Mouse (Mus musculus): ENCODE measurements at regions not wholly inside any gene's neighbourhood (a gene's known extent, or its start where the extent isn't known, plus 50 kb on each side); places are given as distances from the start of the nearest gene placed in this dataset.

- in situ Hi-C loops (cut with MseI, MboI) = no loop called here
These were observed 66.0 kb upstream of the Fat4 start for GRCm38 (mm10) chr3:38820787-38821186.

DNA sequence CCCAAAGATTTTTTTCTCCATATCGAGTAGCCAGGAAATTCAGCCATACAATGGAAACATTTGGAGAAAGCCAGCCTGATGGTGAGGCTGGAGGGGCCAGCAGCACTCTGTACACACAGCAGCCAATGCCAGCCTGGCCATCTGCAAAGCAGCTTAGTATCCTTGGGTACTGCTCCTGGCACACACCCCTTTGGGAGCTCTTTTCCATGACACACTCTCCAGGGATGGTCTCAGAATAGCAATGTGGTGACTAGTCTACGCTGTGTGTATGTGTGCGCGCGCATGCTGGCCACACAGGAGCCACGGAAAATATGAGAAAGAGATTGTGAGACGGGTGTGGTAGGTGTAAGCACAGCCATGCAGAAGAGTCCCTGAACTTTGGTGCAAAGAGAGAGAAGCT is 66.4 kb upstream of the Fat4 start:
- in situ Hi-C loops (cut with MseI, MboI) = no loop called here

- in situ Hi-C loops (cut with MseI, MboI) = no loop called here
These were observed 69.1 kb upstream of the Fat4 start for GRCm38 (mm10) chr3:38817651-38818050.

GRCm38 (mm10) chr3:38812457-38812856 is 74.3 kb upstream of the Fat4 start:
- in situ Hi-C loops (cut with MseI, MboI) = no loop called here

- in situ Hi-C loops (cut with MseI, MboI) = no loop called here
These were observed 75.1 kb upstream of the Fat4 start for GRCm38 (mm10) chr3:38811635-38812034.

DNA sequence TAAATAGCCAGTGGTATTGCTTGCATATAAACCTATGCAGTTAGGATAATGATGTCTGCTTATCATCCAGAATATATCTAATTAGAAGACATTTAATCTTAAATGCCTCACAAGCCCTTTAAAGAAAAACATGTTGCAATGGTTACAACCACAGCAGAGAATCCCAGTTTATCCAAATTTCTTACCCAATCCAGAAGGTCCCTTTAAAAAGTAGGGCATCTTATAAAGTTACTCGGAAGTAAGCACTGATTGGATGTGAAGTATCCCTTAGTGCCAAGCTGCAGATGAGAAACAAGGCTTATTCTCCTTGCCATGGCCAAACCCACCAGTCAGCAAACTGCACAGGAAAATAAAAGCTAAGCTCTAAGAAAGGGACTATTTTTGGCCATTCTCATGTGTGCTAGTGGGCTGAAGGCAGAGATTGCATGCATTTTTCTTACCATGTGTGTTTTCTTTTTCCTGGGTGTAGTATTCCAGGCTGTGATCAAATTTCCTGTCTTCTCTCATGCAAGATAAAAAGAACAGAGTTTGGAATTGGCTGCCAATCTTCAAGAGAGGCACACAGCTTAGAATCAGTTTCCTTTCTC is 80.2 kb upstream of the Fat4 start:
- in situ Hi-C loops (cut with MseI, MboI) = no loop called here

- in situ Hi-C loops (cut with MseI, MboI) = no loop called here
These were observed 80.7 kb upstream of the Fat4 start for GRCm38 (mm10) chr3:38806036-38806435.

- in situ Hi-C loops (cut with MseI, MboI) = no loop called here
These were observed 91.0 kb upstream of the Fat4 start for GRCm38 (mm10) chr3:38795646-38796301.

GRCm38 (mm10) chr3:38793221-38793620 is 93.5 kb upstream of the Fat4 start:
- in situ Hi-C loops (cut with MseI, MboI) = no loop called here

GRCm38 (mm10) chr3:38788751-38789150 is 98.0 kb upstream of the Fat4 start:
- in situ Hi-C loops (cut with MseI, MboI) = no loop called here

GRCm38 (mm10) chr3:38783711-38784110 is 103.0 kb upstream of the Fat4 start:
- in situ Hi-C loops (cut with MseI, MboI) = no loop called here

DNA sequence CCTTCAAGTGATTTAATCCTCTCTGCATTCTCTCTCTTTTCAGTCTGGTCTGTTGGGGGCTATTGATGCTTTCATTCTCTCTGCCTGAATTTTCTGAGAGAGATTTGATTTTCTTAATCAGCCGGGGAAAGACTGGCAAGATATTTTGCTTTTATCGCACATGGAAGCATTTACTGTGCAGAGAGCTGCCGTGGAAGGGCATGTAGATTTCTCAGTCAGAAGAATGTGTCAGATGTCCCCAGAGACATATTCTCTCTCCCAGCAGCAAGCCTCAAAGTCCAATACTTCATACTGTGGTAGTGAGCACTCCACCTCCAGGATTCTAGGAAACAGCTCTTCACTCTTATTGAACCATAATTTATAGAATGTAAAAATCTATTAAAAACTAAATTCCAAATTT is 103.7 kb upstream of the Fat4 start:
- in situ Hi-C loops (cut with MseI, MboI) = no loop called here

GRCm38 (mm10) chr3:38776743-38777366 is 109.9 kb upstream of the Fat4 start:
- in situ Hi-C loops (cut with MseI, MboI) = no loop called here

DNA sequence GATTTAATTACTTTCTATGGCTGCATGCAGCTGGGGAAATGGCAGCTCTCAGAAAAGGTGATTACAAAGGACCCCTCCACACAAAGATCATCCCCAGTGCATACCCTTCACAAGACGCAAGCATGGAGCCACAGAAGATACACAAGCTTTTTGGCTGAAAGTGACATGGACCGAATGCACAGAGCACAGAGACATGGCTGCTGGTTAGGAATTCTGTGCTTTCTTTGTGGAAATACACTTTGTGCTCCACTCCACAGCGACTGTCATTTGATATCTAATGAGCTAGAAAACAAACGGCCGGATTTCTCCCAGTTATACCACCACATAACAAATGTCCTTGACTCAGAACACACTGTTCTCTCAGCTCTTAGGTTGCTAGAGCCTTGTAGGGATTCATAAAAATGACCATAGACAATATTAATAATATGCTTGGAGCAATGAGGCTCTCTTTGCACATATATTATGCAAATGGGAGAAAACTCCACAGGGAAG is 132.1 kb upstream of the Fat4 start:
- in situ Hi-C loops (cut with MseI, MboI) = no loop called here

DNA sequence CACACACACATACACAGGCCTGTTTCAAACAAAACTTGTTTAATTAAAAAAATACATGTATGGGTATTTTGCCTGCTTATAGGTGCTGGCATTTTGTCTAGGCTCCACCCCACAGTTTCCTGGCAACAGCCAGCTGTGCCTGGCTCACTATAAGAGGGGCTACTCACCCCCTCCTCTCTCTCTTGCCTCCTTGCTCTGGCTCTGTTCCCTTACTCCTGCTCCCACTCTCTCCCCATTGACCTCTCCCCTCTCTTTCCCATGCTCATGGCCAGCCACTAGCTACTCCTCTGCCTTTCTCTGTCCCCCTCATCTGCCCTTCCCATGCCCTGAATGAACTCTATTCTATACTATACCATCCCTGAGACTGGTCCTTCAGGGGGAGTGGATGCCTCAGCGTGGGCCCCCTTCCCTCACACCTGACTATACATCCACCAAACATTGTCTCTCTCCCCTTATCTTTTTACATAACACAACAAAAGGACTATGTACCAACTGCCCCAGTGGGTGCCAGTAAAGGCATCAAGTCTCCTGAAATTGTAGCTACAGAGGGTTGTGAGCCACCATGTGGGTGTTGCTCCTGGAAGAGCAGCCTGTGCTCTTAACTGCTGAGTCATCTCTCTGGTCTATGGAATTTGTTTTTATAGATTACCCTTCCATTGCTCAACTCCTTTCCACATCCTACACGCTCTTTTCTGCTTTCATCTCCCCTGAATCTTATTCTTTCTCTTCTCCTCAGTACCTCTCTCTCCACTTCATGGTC is 133.1 kb upstream of the Fat4 start:
- in situ Hi-C loops (cut with MseI, MboI) = no loop called here

DNA sequence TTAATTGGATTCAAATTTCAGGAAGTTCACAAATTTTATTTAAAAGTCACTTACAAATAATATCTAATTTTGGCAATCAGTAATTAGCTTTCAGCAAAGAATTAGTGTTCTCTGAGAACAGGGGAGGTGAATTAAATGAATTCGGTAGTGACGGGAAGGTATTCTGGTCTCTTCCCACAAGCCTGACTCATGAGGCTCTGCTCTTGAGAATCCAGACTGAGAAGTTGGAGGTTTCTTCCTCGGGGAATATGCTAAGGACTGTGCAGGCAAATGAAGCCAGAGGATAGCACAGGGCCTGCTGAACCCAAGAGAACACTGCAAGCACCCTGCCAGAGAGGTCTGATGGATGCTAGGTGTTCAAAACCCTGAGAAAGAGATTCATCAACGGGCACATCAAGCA is 144.6 kb upstream of the Fat4 start:
- in situ Hi-C loops (cut with MseI, MboI) = no loop called here

DNA sequence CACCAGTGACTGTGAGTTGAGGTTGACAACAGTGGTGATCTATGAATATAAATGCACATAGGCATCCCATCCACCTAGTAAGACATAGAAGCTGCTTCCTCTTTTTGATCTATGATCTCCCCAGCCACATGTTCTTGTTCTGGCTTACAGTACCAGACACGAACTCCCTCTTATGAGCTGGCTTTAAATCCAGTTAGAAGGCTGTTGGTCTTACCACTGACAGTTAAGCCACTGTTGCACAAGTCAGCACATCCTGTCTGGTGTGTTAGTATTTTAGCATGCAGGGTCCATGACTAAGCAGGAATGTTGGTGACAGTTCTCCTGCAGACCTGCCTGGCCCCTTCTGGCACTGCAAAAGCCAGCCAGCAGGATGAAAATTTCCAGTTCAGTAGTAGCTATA is 164.1 kb upstream of the Fat4 start:
- in situ Hi-C loops (cut with MseI, MboI) = no loop called here

DNA sequence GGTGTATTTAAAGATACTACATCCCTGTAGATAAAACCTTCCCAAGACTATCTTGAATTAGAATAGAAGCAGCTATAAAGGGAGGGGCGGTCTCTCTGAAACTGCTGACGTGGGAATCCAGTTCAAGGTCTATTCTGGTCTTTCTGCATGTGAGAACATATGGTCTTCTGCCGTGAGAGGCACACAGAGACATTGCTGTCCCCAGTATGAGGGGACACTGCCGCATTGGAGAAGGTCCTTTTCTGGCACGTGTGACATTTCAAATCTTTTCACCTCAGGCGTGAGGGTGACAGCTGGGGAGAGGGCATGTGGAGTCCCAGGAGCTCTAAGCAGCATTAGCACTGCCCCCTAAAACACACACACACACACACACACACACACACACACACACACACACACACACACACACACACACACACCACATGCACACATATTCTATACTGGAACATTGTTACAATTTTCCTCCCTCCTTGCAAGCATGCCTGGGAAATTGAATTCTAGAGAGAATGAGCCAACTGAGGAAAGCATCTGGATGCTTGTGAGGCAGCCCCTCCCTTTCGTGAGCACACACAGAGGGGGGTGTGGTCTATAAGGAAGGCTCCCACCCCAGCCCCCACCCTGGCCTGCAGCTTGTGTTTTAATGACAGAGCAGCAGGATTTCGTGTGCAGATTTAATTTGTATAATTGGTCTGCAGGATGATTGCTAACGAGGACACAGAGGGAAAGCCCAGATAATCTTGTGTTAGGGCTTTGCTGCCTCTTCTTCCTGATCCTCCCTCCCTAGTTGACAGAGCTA is 174.5 kb upstream of the Fat4 start:
- in situ Hi-C loops (cut with MseI, MboI) = no loop called here

- in situ Hi-C loops (cut with MseI, MboI) = no loop called here
These were observed 175.5 kb upstream of the Fat4 start for GRCm38 (mm10) chr3:38711229-38711628.

DNA sequence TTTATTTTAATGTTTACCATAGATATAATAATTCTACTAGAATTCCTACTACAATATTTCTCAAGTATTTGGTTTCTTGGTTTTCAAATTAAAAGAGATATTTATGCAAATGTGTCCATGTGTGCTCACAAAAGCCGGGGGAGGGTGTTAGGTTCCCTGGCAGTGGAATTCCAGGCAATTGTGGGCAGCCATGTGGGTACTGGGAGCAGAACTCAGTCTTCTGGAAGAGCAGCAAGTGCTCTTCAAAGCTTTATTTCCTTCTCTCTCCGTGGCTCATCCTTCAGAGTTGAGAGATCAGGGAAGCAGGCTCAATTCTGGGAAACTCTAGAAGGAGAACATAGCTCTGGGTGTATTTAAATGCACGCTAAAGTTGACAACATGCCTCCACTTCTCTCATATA is 178.8 kb upstream of the Fat4 start:
- in situ Hi-C loops (cut with MseI, MboI) = no loop called here

- in situ Hi-C loops (cut with MseI, MboI) = no loop called here
These were observed 187.5 kb upstream of the Fat4 start for GRCm38 (mm10) chr3:38699206-38699605.

DNA sequence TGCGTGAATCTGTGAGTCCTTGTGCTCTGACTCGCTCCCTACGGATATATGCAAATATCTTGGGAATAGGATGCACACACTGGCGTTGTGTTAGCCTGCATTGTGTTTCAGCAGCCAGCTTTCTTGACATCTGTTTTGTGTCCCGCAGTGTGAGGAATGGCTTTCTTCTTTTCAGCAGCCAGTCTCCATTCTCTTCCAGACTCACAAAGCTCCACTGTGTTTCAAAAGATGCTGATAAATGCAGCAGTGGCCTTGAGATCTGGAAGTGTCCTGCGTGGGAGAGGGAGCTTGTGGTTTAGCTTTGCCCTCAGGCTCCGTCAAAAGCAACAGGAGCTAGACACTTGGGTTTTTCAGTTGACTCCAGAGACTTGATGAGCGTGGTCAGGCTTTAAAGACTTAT is 188.9 kb upstream of the Fat4 start:
- in situ Hi-C loops (cut with MseI, MboI) = no loop called here
